Mouse (Mus musculus): ENCODE data around the gene Zscan4b.
"Not testable (repeated sequence)": the region's sequence is repeated elsewhere in the genome, so short reads cannot be mapped to it uniquely, and the experiment has no call there.

The Zscan4b gene

GRCm38 (mm10) chr7:10904950-10905349 is at the start of gene Zscan4b:
Zscan4b (minus strand) TSS chr7:10905050.
- DNase-seq (ENCODE audit: low read depth, low spot score): not testable (repeated sequence)

Measured in WW6 (cell line).